In the genomic region with DNA sequence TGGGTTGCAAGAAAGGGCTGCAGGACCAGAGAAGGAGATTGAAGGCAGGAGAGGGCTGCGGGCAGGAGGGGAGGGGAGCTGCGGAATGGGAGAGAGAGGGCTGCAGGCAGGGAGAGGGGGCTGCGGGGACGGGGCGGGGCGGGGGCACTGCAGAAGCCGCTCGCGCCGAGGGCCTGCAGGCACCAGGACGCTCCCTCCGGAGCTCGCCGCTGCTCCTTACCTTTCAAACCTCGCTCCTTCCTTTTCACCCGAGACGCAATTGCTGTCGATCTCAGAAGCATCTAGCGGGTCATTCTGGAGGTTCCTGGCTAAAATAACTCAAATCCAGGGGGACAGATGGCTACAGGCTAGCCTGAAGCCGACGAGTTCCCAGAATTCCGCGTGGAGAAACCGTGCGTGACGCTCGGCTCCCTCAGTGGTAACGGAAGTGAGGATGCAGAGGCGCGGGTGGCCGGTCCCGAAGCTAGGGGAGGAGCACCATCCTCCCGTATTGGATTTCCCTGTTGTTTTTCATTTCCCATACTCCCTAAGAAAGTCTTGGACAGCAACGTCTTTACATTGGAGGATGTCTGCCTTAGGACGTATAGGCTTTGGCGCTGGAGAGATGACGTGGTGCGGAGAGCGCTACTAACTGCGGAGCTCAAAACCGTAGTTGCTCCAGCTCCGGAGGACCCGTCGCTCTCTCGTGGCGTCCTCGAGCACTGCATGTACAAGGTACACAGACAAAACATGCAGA, we compare ENCODE assay signal across 8 mouse cellular contexts. TPM values are rescaled to one million over a fixed set of nuclear protein-coding genes. Genes with fewer than 3 reads are reported as not detected.
DNase-seq lines count a peak whose midpoint lies in the region; ATAC-seq lines count a peak whose summit lies in the region.

No protein-coding gene starts in this region.

- H3K27ac ChIP-seq in heart, embryonic 11.5 days (ENCODE audit: low read depth, low read length): peak overlapping the region; percentile 81
- H3K27ac ChIP-seq in kidney, embryonic 15.5 days: peak overlapping the region; percentile 97

- peak overlapping the region; percentile 93 for H3K4me2 ChIP-seq in heart, embryonic 11.5 days
- H3K4me2 ChIP-seq in kidney, embryonic 15.5 days: peak overlapping the region; percentile 89

- peaks cover 26% of the 10 kb centered on the region for H3K4me1 ChIP-seq in erythroblast, embryonic 14.5 days (ENCODE audit: control insufficient read depth)
- H3K4me1 ChIP-seq in heart, embryonic 11.5 days (ENCODE audit: control insufficient read depth, insufficient read depth, low read length): peaks cover 6% of the 10 kb centered on the region; the same call in 1 of the 2 replicates
- H3K4me1 ChIP-seq in kidney, embryonic 15.5 days: peaks cover 24% of the 10 kb centered on the region

- ATAC-seq in heart, embryonic 11.5 days (replicated peaks; ENCODE audit: insufficient number of reproducible peaks, low FRiP score, low TSS enrichment): peak; percentile 86
- peak; percentile 87 for ATAC-seq in kidney, embryonic 15.5 days (replicated peaks; ENCODE audit: low FRiP score)

- H3K4me3 ChIP-seq in erythroblast, embryonic 14.5 days (replicated peaks): peak overlapping the region; percentile 74
- H3K4me3 ChIP-seq in heart, embryonic 11.5 days (ENCODE audit: low read depth, low read length): peak overlapping the region; percentile 80
- peak overlapping the region; percentile 79 for H3K4me3 ChIP-seq in kidney, embryonic 15.5 days (replicated peaks)

- H3K9me3 ChIP-seq in erythroblast, embryonic 14.5 days (ENCODE audit: control insufficient read depth, low read length): no peaks in the 10 kb centered on the region
- H3K9me3 ChIP-seq in heart, embryonic 11.5 days (replicated peaks; ENCODE audit: control insufficient read depth, low read length): no peaks in the 10 kb centered on the region
- no peaks in the 10 kb centered on the region for H3K9me3 ChIP-seq in kidney, embryonic 15.5 days (replicated peaks)

- DNase-seq in CD4-positive, CD25-positive, alpha-beta regulatory T cell, adult 2 months (ENCODE audit: low read depth, low spot score): peak; percentile 87
- peak; percentile 88 for DNase-seq in brain, embryonic 18.5 days (ENCODE audit: low read depth, low spot score)
- peak; percentile 81 for DNase-seq in liver
- DNase-seq in monocyte, adult 2 months (ENCODE audit: low read depth in 1 of 2, low spot score in 2 of 2): peak; percentile 16 to 25
- peak; percentile 33 to 60 for DNase-seq in spleen, postnatal 14 days (ENCODE audit: low spot score in 2 of 2)

- peaks cover 25% of the 10 kb centered on the region for H3K36me3 ChIP-seq in erythroblast, embryonic 14.5 days (ENCODE audit: control insufficient read depth)
- peaks cover 17% of the 10 kb centered on the region for H3K36me3 ChIP-seq in heart, embryonic 11.5 days (ENCODE audit: control insufficient read depth, insufficient read depth, low read length)
- H3K36me3 ChIP-seq in kidney, embryonic 15.5 days: peaks cover 57% of the 10 kb centered on the region

- under 1% methylated on average over 43 of the region's 47 CpGs for WGBS in heart, embryonic 11.5 days (ENCODE audit: insufficient replicate concordance)
- WGBS in kidney, embryonic 15.5 days: under 1% methylated on average over 47 of the region's 47 CpGs

- no peaks in the 10 kb centered on the region for H3K27me3 ChIP-seq in erythroblast, embryonic 14.5 days (ENCODE audit: control insufficient read depth)
- H3K27me3 ChIP-seq in heart, embryonic 11.5 days (ENCODE audit: control insufficient read depth, insufficient read depth, low read length): no peaks in the 10 kb centered on the region
- no peaks in the 10 kb centered on the region for H3K27me3 ChIP-seq in kidney, embryonic 15.5 days

- peak overlapping the region; percentile 84 for H3K9ac ChIP-seq in heart, embryonic 11.5 days (ENCODE audit: low read depth, low read length)
- H3K9ac ChIP-seq in kidney, embryonic 15.5 days: peak overlapping the region; percentile 73

RNA-seq across cellular contexts. Expression of a gene that starts 1.9 kb away (rescaled TPM):
- polyA plus RNA-seq in erythroblast, embryonic 14.5 days (2012): 0.12 TPM in 1 of 2 replicates, not detected in the other
- polyA plus RNA-seq in heart, embryonic 11.5 days (2014; fragmentation: Nextera tagmentation; extraction: Ambion mirVana): 16.4 and 18.1 TPM in 2 replicates
- polyA plus RNA-seq in kidney, embryonic 15.5 days (2015; fragmentation: Nextera tagmentation; extraction: Ambion mirVana): 40.0 and 43.9 TPM in 2 replicates

RNA-seq across cellular contexts. Expression of a gene that starts 17.3 kb away (rescaled TPM):
- 0.07 TPM in 1 of 2 replicates, not detected in the other for polyA plus RNA-seq in erythroblast, embryonic 14.5 days (2012)
- polyA plus RNA-seq in heart, embryonic 11.5 days (2014; fragmentation: Nextera tagmentation; extraction: Ambion mirVana): 4.6 and 6.1 TPM in 2 replicates
- 11.3 and 12.1 TPM in 2 replicates for polyA plus RNA-seq in kidney, embryonic 15.5 days (2015; fragmentation: Nextera tagmentation; extraction: Ambion mirVana)

RNA-seq across cellular contexts. Expression of a gene that starts 28.9 kb away (rescaled TPM):
- polyA plus RNA-seq in erythroblast, embryonic 14.5 days (2012): not detected in 2 replicates
- polyA plus RNA-seq in heart, embryonic 11.5 days (2014; fragmentation: Nextera tagmentation; extraction: Ambion mirVana): 5.8 and 7.3 TPM in 2 replicates
- polyA plus RNA-seq in kidney, embryonic 15.5 days (2015; fragmentation: Nextera tagmentation; extraction: Ambion mirVana): 10.7 and 11.5 TPM in 2 replicates

RNA-seq across cellular contexts. Expression of a gene that starts 34.6 kb away (rescaled TPM):
- polyA plus RNA-seq in erythroblast, embryonic 14.5 days (2012): not detected in 2 replicates
- polyA plus RNA-seq in heart, embryonic 11.5 days (2014; fragmentation: Nextera tagmentation; extraction: Ambion mirVana): not detected in 2 replicates
- 0.43 TPM in 1 of 2 replicates, not detected in the other for polyA plus RNA-seq in kidney, embryonic 15.5 days (2015; fragmentation: Nextera tagmentation; extraction: Ambion mirVana)

RNA-seq across cellular contexts. Expression of a gene that starts 44.5 kb away (rescaled TPM):
- polyA plus RNA-seq in erythroblast, embryonic 14.5 days (2012): not detected in 2 replicates
- polyA plus RNA-seq in heart, embryonic 11.5 days (2014; fragmentation: Nextera tagmentation; extraction: Ambion mirVana): 1.5 and 2.1 TPM in 2 replicates
- polyA plus RNA-seq in kidney, embryonic 15.5 days (2015; fragmentation: Nextera tagmentation; extraction: Ambion mirVana): 3.6 and 4.2 TPM in 2 replicates

Comparison
In these comparisons a context has a peak if more than half of its experiments do, and no peak if none do; other contexts are left out.
1. Peak in every context shown above with its lines: DNase-seq, ATAC-seq, H3K4me3 ChIP-seq and H3K27ac ChIP-seq.
2. DNase-seq: peak in every context shown above with its lines; median percentile 88 in brain, embryonic 18.5 days; 87 in CD4-positive, CD25-positive, alpha-beta regulatory T cell, adult 2 months; 81 in liver; 46 in spleen, postnatal 14 days; 20 in monocyte, adult 2 months.
3. RNA of a gene that starts 1.9 kb away (polyA plus RNA-seq): 40.0 to 43.9 TPM in kidney, embryonic 15.5 days and 16.4 to 18.1 TPM in heart, embryonic 11.5 days; 0.12 TPM in erythroblast, embryonic 14.5 days; every median in the first group is over 10 times any median in the second.